Comparison of ENCODE assay signal across 9 mouse cellular contexts in genomic region chr8:73618946-73619345, GRCm38 (mm10).
DNase-seq lines count a peak whose midpoint lies in the region; ATAC-seq lines count a peak whose summit lies in the region.
"Had no signal": no experiment of that assay in that cellular context is flagged by ENCODE, and none has a peak within 500 bp of the region (broad histone marks: within the 10 kb centered on the region; RNA-seq: fewer than 3 reads in every experiment).

No protein-coding gene starts in this region.

- peaks cover 5% of the 10 kb centered on the region for H3K9me3 ChIP-seq in midbrain, embryonic 11.5 days (ENCODE audit: control insufficient read depth, low read length)
- H3K9me3 ChIP-seq in midbrain, embryonic 10.5 days (replicated peaks) = peaks cover 5% of the 10 kb centered on the region

- no peak overlapping the region for H3K4me2 ChIP-seq in midbrain, embryonic 11.5 days

- WGBS in midbrain, embryonic 11.5 days = 83% methylated on average over 1 of the region's 1 CpGs
- WGBS in midbrain, embryonic 10.5 days = 82% methylated on average over 1 of the region's 1 CpGs

- H3K36me3 ChIP-seq in midbrain, embryonic 11.5 days (ENCODE audit: control insufficient read depth, insufficient read depth, low read length) = no peaks in the 10 kb centered on the region
- no peaks in the 10 kb centered on the region for H3K36me3 ChIP-seq in midbrain, embryonic 10.5 days

- H3K27me3 ChIP-seq in midbrain, embryonic 11.5 days (ENCODE audit: control insufficient read depth, insufficient read depth, low read length) = no peaks in the 10 kb centered on the region
- H3K27me3 ChIP-seq in midbrain, embryonic 10.5 days (ENCODE audit: low read depth, poor library complexity, severe bottlenecking) = no peaks in the 10 kb centered on the region

- no peak overlapping the region for H3K27ac ChIP-seq in midbrain, embryonic 11.5 days (ENCODE audit: low read depth, low read length)
- H3K27ac ChIP-seq in midbrain, embryonic 10.5 days (replicated peaks) = no peak overlapping the region

- H3K9ac ChIP-seq in midbrain, embryonic 11.5 days (ENCODE audit: low read length) = no peak overlapping the region

- intact Hi-C loops in heart, postnatal 10 days (cut with DNase I) = no loop called here

- peak; percentile 14 for DNase-seq in CD4-positive, CD25-positive, alpha-beta regulatory T cell, adult 2 months (ENCODE audit: low read depth, low spot score)
- no peak for DNase-seq in midbrain, embryonic 11.5 days (ENCODE audit: low spot score, missing footprints)
- DNase-seq in midbrain, embryonic 10.5 days (ENCODE audit: low spot score) = no peak
- peak; percentile 2 to 25 for DNase-seq in heart, postnatal 10 days
- peak; percentile 14 for DNase-seq in mesoderm, embryonic 11.5 days (ENCODE audit: low read depth, low spot score)
- no peak for DNase-seq in T-cell, adult 2 months (ENCODE audit: low spot score)
- DNase-seq in frontal cortex, postnatal 25 days (ENCODE audit: low spot score in 2 of 2) = no peak

- no peak overlapping the region for H3K4me3 ChIP-seq in midbrain, embryonic 11.5 days (ENCODE audit: low read depth, low read length)
- no peak overlapping the region for H3K4me3 ChIP-seq in midbrain, embryonic 10.5 days
- H3K4me3 ChIP-seq: erythroblast, embryonic 14.5 days had no signal

- no peak for ATAC-seq in CD4-positive, CD25-positive, alpha-beta regulatory T cell, adult 4 months
- ATAC-seq in midbrain, embryonic 11.5 days (ENCODE audit: low FRiP score) = peak; percentile 71

- no peaks in the 10 kb centered on the region for H3K4me1 ChIP-seq in midbrain, embryonic 11.5 days (ENCODE audit: control insufficient read depth, insufficient read depth, low read length)
- H3K4me1 ChIP-seq in midbrain, embryonic 10.5 days = no peaks in the 10 kb centered on the region

Comparison
In these comparisons a context has a peak if more than half of its experiments do, and no peak if none do; other contexts are left out.
1. DNase-seq: peak in CD4-positive, CD25-positive, alpha-beta regulatory T cell, adult 2 months (single experiment), heart, postnatal 10 days (2 of 2) and mesoderm, embryonic 11.5 days (single experiment); none in midbrain, embryonic 11.5 days (single experiment), midbrain, embryonic 10.5 days (single experiment), T-cell, adult 2 months (single experiment) and frontal cortex, postnatal 25 days (0 of 2).